Mouse (Mus musculus): Measurements from ENCODE around the gene Vps33b. TPM values are rescaled to one million over a fixed set of nuclear protein-coding genes. Genes with fewer than 3 reads are reported as not detected.
"Not testable (repeated sequence)": the region's sequence is repeated elsewhere in the genome, so short reads cannot be mapped to it uniquely, and the experiment has no call there.

Vps33b gene
- total RNA-seq, 1 experiment from 2014 or later: 29.9 TPM

DNA sequence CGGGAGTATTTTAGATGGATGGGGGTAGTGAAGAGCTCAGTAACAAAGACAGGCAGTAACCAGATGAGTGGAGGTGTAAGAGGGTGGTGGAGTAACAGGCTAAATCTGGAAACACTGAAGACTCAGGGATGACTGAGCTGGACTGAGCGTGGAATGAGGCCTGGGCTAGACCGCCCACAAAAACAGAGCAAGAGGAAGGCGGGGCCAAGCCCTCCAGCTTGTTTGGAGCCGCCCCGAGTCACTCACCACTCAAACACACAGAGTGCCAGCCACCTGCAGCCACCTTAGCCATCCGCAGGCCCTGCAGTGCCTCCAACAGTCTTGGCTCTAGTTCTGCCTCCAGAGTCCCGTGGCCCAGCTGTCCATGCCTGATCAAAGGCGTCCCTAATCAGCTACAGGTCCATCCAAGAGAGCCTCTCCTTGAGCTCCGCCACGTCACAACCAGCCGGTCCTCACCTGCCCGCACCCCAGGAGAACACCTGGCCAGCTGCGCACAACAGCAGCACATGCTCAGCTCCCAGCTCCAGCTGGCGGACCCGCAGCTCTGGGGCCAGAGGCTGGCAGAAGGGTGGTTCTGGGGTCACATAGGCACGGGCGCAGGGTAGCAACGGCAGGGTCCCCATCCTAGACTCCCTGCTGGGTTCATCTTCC is 50.5 kb downstream of the Vps33b start:
- no peak for DNase-seq

DNA sequence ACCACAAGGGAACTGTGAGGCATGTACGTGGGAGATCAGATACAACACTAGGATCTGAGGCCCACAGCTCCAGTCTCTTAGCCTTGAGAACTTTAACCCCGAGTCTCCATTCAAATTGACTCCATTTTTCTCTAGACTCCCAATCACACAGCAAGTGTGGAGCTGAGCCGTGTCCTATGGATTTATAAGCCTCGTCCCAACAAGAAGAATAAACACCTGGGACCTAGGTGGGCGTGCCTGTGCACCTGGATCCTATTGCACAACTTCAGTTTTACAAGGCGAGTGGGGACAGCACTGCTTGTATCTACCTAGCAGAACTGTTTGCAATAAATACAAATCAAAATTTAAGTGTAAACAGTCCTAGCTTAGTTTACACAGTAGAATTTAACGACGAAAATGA is 53.9 kb downstream of the Vps33b start:
- DNase-seq: no peak

DNA sequence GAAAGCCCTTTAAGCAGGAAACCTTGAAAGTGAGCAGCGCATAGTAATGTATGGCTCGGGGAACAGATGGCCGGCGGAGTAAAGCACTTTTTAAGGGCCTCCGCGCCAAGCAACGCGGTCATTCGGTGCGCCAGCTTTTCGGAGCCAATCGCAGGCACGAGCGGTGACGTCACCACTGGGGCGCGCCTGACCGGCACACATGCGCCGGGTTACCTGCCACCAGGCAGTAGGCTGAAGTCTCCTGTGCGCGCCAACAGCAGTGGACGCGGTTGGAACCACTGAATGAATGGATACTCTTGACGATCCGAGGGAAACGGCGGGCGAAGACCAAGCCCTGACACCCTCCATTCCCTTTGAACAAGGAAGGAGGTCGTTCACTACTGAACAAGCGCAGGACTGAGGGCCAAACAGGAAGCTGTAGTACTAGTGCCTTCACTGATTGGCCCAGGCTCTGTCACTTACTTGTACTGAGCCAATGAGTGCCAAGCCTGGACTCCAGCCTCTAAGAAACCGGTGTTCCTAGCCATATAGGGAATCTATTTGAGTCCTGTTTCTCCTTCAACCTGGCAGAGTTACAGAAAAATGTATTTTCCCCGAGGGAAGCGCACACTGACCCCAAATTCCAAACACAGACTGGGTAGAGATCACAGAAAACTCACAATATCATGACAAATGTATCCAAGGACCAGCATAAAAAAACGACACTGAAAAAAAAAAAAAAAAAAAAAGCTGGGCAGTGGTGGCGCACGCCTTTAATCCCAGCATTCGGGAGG is 54.8 kb downstream of the Vps33b start, which contains the start of gene Rccd1:
Gene Rccd1 (minus strand): TSS at position 412 of the 773 bp plus-strand sequence.
- DNase-seq: peak; percentile 96

DNA sequence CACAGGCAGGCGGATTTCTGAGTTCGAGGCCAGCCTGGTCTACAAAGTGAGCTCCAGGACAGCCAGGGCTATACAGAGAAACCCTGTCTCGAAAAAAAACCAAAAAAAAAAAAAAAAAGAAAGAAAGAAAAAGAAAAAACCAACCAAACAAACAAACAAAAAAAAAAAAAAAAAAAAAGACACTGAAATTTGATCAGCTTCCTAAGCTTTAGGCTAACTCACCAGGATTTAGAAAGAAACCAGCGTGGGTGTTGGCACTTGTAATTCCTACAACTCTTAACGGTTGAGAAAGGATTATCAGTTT is 55.3 kb downstream of the Vps33b start:
- DNase-seq: not testable (repeated sequence)

DNA sequence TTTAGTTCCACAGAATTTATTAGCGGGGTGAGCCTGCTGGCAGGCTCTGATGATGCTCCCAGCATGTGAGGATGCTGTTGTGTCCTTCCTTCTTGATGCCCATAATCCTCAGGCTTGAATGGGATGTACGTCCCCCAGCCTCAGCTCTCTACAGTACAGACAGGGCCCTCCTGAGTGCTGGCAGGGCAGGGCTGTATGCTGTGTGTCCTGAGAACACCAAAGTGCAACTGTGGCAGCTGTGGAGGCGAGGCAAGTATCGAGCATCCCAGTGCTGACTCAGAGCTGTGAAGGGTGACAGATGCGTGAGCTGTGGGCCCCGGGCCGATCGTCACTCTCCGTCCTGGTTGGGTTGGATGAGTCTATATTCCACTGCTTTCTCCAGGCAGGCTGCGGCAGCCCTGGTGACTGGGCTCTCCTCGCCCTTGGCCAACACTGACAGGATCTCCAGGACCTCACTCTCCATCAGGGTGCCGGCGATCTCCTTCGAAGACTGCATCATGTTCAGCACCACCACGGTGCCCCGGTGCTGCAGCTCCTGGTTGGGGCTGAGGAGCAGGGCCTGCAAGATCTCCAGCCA is 55.9 kb downstream of the Vps33b start:
- DNase-seq: no peak

DNA sequence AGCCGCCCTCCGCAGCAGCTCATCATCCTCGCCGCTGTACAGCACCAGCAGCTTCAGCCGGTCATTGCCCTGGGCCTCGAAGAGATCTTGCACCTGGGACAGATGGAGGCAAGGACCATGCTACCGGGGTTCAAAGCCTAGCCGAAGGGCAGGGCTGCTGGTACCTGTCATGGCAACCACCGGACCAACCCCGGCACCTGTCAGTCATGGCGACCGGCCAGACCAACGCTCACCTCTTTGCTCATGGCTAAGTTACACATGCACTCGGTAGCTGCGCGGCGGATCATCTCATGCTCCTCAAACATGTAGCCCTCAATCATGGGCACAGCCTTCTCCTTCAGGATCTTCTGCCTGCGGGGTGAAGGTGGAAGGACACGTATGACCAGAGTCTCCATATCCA is 56.6 kb downstream of the Vps33b start:
- DNase-seq: no peak

DNA sequence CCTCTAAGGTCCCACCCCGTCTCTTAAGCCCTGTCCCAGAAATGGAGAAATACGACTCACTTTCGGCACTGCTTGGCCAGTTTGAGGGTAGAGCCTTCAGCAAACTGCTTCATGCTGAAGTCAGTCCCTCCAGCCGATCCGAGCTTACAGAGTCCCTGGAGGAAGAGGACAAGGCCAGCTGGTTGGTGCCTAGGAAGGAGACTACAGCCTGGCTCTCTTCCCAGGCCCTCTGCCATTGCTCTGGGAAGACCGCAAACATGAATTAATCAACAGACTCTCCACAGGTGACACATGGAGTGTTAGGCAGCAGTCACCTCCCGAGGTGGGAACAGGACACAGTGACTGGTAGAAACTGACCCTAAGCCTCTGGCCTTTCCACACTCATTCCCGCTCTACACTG is 60.8 kb downstream of the Vps33b start:
- no peak for DNase-seq

DNA sequence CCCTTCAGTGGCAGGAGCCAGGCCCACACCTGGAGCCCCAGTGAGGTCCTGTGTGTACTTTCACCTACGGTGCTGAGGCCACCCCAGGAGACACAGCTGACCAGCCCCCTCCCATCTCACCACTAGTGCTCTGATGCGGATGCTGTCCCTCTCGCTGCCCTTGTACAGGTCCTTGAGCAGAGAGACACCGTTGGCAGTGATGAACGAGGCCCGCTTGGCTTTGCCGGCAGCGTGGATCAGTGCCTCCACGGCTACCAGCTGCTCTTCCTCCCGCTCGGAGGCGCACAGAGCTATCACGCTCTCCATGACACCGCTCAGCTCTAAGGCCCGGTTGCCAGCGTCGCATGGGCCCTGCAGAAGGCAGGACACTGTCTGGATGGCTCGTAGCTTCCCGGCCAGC is 62.0 kb downstream of the Vps33b start:
- DNase-seq: no peak

DNA sequence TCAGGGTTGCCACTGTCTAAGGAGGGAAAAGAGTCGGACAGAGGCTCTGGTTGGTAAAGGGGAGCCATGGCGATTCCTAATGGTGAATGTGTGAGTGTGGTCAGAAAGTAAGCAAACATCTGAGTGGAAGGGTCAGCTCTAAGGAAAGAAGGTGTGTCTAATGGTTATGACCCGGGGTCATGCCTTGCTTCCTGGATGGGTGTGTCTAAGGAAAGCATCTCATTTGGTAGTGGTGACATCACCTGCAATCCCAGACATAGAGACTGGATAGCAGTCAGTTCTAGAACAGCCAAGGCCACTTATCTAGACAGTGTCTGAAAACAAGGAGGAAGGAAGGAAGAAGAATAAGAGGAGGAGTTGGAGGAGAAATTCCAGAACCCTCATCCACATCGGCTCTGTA is 65.4 kb downstream of the Vps33b start:
- DNase-seq: no peak

DNA sequence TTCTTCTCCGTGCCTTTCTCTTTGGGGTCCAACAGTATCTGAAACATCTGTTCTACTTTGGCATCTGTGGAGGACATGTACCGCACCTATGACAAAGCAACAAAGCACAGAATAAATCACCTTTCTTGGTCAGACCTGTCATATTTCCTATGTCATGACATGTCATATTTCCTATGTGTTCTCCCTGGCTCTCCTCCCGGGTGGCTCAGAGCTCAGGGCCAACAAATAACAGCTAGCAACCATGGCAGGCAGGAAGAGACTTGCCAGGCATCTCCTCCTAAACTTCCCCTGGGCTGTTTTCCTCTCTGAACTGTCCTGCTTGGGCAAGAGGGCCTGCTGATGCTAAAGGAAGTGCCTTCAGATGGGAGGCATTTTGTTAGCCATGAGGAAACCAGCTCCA is 67.5 kb downstream of the Vps33b start:
- DNase-seq: no peak

DNA sequence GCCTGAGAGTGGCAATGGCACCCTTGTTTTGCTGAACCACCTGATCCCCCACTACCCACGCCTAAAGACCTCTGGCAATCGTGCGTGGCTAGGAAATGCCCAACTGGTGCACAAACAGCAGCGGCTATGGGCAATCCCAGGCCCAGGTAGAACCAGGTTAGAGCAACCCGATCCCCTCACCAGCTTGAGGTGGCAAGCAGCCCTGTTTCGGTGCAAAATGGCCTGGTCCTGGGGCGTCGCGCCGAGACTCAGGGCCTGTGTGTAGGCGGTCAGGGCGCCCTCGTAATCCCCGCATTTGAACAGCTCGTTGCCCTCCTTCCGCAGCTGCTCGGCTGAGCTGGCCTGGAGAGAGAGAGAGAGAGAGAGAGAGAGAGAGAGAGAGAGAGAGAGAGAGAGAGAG is 69.9 kb downstream of the Vps33b start:
- DNase-seq: no peak

DNA sequence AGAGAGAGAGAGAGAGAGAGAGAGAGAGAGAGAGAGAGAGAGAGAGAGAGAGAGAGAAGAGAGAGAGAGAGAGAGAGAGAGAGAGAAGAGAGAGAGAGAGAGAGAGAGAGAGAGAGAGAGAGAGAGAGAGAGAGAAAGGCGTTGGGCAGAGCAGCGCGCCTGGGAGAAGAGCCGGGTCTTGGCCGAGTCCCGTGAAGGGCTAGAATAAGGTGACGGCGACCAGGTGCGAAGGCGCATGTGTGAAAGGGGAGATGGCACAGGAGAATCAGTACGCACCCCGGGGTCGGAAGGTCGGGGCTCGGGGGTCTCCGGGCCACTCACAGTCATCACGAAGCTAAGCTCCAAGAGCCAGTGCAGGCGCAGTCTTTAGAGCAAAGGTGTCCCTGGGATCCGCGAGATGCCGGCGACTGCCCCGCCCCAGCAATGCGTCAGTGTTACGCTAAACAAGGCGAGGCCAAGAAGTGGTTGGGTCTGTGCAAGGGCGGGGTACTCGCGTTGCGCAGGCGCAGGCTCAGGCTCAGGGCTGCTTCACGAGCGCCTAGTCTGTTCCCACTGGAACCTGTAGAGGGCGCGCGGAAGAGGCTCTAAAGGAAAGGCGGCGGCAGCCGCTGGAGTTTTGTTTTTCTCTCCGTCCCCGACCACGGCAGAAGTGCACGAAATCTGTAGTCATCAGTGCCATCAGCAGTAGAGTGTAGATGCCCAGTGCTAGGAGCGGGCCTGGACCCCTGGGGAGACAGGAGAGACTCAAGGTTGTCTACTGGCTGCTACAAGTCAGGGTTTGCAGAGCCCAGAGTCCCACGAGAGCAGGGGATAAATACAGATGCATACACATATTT is 70.6 kb downstream of the Vps33b start:
- peak; percentile 98 for DNase-seq

DNA sequence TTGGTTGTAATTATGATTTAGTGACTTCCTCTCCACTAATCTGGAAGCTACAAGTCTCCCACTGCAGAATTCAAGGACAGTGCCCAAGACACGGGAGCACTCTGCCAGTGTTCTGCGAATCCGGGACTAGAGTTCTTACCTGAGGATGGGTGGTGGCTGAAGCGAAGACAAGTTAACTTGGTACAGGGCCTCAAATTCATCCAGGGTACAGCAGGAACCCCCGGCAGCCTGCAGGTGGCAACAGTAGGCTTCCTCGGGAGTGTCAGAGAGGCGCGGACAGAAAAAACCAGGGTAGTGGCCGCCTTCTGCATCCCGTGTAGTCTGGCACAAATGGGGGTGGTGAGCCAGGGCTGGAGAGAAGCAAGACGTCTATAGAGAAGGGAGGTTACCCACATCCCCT is 71.3 kb downstream of the Vps33b start, which contains the start of gene Unc45a:
Gene Unc45a (minus strand): TSS at position 213 of the 400 bp plus-strand sequence.
- DNase-seq: peak; percentile 67

Other genes with a start within 250 kb of the Vps33b start
- 18.5 and 21.4 TPM in 2 replicates for gene Zfp710, start 244.8 kb upstream of the Vps33b start, total RNA-seq (2021)
- 152 and 173 TPM in 2 replicates for gene Idh2, start 154.3 kb upstream of the Vps33b start, total RNA-seq (2021)
- gene Sema4b, start 82.8 kb upstream of the Vps33b start, total RNA-seq (2021): 68.9 and 70.0 TPM in 2 replicates
- 62.4 and 68.2 TPM in 2 replicates for gene Cib1, start 36.8 kb upstream of the Vps33b start, total RNA-seq (2021)
- gene Gdpgp1, start 36.8 kb upstream of the Vps33b start, total RNA-seq (2021): 5.6 and 6.0 TPM in 2 replicates
- 0.57 and 2.1 TPM in 2 replicates for gene Ttll13, start 23.3 kb upstream of the Vps33b start, total RNA-seq (2021)
- gene Ngrn, start 8.4 kb upstream of the Vps33b start, total RNA-seq (2021): 50.3 and 64.1 TPM in 2 replicates
- gene Prc1, start 24.8 kb downstream of the Vps33b start, total RNA-seq (2021): 17.8 and 23.2 TPM in 2 replicates
- 15.4 and 19.1 TPM in 2 replicates for gene Rccd1, start 54.8 kb downstream of the Vps33b start, total RNA-seq (2021)
- gene Unc45a, start 71.4 kb downstream of the Vps33b start, total RNA-seq (2021): 47.0 and 49.5 TPM in 2 replicates
- gene Hddc3, start 73.5 kb downstream of the Vps33b start, total RNA-seq (2021): 32.8 and 37.9 TPM in 2 replicates
- gene Man2a2, start 101.7 kb downstream of the Vps33b start, total RNA-seq (2021): 92.6 and 109 TPM in 2 replicates
- gene Fes, start 118.3 kb downstream of the Vps33b start, total RNA-seq (2021): 10.0 and 12.0 TPM in 2 replicates
- gene Furin, start 135.8 kb downstream of the Vps33b start, total RNA-seq (2021): 157 and 167 TPM in 2 replicates

All from adrenal gland, postnatal 25 days (tissue).